Mouse (Mus musculus) bone marrow, adult 2 months (tissue): ENCODE measurements around the gene Rap1a.

Source experiments
- CTCF ChIP-seq: fragments of 200-500 bp; IDR thresholded peaks from 2 replicates; pipeline ENCODE4 v1.5.1; 2011; ENCODE audit warnings: low read length, control low read depth; ENCODE audit not compliant: control insufficient read depth, insufficient read depth
- POLR2A ChIP-seq: fragments of 200-500 bp; IDR thresholded peaks from 2 replicates; pipeline ENCODE4 v1.6.1; 2011; ENCODE audit warnings: low read depth, mild to moderate bottlenecking, control low read depth, low read length, borderline replicate concordance; ENCODE audit not compliant: control insufficient read depth

DNA sequence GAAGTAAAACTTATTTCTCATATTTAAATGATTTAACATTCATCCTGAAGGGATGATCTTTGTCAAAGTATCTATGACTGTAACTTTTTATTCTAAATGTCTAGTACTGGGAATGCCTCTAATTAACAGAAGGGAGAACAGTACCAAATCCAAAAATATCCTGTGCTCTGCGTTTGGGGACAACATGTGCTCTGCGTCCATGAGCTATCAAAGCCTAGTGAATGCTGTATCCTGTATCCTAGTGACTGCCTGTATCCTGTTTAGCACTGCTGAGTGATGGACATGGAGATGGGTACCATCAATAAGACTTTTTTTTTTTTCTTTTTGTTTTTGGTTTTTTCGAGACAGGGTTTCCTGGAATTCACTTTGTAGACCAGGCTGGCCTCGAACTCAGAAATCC is 42.5 kb downstream of the Rap1a start:
- no peak for TF ChIP-seq CTCF
- no peak for TF ChIP-seq POLR2A
